Mouse (Mus musculus): Measurements from ENCODE around the gene Zbtb7a.
"Not testable (repeated sequence)": the region's sequence is repeated elsewhere in the genome, so short reads cannot be mapped to it uniquely, and the experiment has no call there.

Gene Zbtb7a

DNA sequence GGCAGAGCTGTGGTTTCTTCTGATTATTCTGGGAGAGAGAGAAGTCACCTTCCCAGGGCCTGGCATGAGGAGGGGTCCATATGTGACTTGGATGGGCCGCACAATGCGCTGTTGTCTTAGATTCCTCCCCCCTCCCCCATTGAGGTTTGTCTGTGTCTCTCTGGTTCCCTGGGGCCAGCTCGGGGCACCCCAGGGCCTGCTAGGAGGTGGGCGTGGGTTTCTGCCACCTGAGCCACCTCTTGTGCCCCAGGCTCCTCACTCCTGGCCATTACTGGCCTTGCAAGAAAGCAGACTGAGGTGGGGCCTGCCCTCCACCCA lies 4.5 kb downstream of the Zbtb7a start:
- DNase-seq = no peak

DNA sequence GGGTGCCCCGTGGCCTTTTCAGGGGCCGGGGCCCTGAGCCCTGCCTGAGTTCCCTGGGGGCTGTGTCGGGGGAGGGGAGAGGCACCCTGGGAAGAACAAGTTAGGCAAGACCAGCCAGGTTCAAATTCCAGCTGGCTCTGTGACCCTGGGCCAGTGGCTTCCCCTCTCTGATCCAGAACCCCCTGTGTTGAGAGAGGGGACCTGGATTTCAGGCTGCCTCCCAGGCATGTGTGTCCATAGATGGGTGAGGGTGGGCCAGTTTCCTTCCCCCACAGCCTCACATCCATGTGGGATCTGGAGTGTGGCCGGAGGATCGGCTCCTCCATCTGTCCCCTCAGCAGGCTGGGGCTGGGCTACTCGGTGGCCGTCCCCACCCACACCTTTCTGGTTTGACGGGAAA lies 5.0 kb downstream of the Zbtb7a start:
- DNase-seq = no peak

DNA sequence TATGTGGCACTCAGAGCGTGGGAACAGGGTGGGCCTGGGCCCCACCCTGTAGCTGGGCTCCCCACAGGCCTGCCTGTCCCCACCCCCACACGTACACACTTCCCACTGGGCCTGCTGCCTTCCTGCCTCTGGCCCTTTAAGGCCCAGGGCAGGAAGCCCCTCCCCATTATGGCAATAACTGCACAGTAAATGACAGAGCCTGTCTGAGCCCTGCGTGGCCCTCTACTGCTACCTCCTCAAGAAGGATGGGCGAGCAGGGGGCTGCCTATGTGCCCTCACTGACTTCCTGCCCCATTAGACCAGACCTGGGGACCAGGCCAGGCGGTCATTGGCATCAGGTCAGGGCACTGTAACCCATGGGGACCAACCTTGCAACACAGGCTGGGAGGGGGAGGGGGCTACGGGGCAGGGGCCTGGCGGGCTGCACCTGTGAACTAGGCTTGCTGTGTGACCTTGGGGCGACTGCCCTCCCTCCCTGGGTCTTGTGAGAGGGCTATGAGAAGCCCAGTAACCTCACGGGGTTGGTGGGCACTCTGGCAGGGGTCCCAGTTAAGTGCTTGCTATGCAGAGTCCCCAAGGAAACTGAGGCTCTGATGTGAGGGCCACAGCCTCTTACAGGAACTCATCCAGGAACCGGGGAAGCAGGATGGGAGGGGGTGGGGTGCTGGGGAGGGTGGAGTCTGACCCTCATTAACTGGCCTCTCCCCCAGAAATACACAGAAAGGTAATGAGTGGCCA lies 5.9 kb downstream of the Zbtb7a start:
- DNase-seq = peak in 1 of 2 experiments; percentile 40

DNA sequence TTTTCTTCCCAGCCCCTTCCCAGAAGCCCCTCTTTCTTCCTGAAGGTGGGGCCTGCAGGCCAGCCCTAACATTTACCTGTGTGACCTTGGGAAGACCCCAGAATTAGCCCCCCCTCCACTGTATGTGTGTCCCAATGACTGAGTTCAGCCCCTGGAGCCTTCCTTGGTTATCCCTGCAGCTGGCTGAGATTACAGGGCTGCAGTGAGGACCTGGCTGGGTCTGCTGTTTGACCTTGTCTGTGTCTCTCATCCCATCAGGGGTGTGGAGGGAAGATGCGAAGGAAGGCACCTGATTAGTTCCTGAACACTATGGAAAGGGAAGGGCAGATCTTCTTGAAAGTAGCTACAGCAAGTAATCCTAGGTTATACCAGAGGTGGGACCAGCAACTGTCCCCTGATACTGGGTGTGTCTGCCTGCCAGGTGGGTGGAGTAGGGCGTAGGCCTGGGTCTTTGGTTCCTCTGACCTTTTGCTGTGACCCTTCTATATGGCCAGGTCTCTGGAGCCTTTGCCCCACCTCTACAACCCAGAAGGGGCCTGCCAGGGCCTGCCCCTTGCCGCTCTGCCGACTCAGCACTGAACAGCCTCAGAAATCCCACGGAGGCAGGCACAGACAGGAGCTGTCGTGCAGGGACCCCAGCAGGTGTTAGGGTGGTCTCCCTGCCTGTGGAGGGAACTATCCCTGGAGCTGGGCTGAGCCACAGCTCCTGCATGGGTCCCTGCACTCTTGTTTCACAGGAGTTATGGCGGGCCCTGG lies 6.6 kb downstream of the Zbtb7a start:
- no peak for DNase-seq

DNA sequence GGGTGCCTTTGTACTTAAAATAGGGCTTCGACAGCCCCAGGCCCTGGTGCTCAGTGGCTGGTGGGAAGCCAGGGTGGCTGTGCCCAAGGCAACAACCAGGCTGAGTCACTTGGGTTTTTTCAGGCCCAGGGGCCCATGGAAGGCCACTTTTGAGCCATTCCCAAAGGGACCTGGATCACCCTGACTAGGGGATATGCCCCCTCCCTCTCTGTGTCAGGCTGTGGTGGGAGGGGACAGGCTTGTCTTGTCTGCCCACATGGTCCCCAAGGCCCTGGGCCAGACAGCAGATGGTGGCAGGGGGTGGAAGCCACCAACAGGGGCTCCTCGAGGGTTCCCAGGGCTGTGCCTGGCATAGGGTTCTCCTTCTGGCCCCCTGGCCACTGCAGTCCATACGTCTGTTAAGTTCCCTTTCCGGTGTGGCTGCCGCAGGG lies 7.5 kb downstream of the Zbtb7a start:
- no peak for DNase-seq

DNA sequence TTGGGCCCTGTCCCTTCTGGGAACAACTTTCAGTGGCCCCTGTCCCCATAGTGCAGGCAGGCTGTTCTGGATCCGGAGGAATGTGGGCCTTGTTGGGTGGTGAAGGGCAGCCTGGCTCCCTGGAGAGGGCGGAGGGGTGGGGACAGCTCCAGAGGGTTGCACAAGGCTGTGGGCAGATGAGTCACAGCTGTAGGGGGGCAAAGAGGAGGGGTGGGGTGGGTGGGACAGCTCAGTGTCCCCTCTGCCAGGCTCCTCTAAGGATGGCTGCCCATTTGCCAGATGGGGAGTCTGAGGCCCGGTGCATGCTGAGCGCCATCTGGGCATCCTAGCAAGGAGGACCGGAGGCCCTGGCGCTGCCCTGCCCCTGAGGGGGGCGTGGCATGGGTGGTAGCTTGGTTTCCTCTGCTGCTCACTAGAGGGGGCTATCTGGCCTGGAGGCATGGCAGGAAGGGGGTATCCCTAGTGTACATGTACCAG lies 8.2 kb downstream of the Zbtb7a start:
- DNase-seq = no peak

DNA sequence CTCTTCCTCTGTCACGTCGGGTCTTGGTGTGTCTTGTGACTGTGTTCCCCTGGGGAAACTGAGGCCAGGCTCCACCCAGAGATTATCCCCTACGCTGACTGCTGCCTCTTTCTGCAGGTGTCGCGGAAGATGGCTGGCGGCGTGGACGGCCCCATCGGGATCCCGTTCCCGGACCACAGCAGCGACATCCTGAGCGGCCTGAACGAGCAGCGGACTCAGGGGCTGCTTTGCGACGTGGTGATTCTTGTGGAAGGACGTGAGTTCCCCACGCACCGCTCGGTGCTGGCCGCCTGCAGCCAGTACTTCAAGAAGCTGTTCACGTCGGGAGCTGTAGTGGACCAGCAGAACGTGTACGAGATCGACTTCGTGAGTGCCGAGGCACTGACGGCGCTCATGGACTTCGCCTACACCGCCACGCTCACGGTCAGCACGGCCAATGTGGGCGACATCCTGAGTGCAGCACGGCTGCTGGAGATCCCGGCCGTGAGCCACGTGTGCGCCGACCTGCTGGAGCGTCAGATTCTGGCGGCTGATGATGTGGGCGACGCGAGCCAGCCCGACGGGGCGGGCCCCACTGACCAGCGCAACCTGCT lies 8.9 kb downstream of the Zbtb7a start:
- no peak for DNase-seq

DNA sequence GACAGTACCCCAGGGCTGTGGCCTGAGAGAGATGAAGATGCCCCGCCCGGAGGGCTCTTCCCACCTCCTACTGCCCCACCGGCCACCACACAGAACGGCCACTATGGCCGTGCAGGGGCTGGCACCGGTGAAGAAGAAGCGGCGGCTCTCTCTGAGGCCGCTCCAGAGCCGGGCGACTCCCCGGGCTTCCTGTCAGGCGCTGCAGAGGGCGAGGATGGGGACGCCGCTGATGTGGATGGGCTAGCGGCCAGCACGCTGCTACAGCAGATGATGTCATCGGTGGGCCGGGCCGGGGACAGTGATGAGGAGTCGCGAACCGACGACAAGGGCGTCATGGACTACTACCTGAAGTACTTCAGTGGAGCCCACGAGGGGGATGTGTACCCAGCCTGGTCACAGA lies 9.6 kb downstream of the Zbtb7a start:
- no peak for DNase-seq

DNA sequence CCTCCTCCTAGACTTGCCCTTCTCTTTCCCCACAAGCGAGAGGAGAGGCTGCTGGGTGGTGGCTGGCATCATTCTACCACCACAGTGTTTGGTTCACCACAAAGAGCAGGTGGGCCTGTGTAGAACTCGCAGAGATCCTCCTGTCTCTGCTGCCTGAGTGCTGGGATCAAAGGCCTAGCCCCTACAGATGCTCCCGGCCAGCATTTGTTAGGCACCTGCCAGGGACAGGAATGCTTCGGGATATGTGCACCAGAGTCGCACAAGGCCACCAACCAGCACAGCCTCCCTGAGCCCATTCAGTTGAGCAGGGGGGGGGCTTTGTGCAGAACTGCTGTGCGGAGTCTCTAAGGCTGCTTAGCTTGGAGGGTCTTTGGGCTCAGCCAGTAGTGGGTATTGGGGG lies 10.3 kb downstream of the Zbtb7a start:
- no peak for DNase-seq

DNA sequence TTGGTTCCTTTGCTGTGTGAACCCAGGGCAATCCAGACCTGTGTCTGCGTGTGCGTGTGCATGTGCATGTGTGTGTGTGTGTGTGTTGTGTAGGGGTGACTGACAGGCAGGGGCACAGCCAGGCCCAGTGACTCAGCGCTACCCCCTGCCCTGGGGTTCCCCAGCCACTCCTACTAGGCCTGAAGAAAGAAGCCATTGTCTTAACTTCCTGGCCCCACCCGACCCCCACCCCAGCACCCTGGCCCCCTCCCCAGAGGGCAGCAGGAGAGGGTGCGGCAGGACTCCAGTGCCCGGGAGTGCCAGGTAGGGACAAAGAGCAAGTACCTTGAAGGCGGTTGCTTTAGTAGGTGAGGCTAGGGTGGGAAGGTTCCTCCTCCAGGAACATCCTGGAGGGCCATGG lies 10.8 kb downstream of the Zbtb7a start:
- no peak for DNase-seq

DNA sequence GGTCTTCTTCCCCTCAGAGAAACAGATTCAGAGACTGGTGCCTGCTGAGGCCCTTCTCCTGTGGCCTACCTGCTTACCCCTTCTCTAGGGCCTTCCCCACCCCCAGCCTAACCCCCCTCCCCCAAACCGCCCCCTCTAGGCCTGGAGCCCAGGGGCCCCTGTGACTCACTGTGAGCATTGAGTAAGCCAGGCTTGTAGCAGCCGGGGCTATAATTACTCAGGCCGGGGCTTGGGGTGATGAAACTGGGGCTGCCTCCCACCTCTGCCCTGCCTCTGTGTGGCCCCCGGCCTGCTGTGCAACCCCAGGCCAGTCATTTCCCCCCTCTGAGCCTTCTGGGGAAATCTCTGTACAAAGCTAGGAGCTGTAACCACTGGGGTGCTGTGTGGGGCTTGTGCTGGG lies 11.3 kb downstream of the Zbtb7a start:
- DNase-seq = no peak

DNA sequence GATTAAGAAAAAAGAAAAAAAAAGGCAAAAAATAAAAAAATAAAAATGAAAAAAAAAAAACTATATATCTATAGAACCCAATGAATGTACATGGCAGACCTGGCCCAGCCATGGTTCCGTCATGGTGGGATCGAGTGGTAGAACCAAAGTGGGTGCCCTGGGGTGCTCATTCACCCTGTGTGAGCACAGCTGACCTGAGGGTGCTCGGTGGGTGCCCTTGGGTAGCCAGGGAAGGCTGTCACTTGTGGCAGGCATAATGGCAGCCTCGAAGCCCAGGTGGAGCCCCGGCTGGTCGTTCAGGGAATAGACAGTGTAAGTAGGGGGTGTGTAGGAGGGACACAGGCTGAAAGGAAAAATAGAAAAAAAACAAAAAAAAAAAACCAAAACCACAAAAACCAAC lies 16.2 kb downstream of the Zbtb7a start:
- DNase-seq = no peak

DNA sequence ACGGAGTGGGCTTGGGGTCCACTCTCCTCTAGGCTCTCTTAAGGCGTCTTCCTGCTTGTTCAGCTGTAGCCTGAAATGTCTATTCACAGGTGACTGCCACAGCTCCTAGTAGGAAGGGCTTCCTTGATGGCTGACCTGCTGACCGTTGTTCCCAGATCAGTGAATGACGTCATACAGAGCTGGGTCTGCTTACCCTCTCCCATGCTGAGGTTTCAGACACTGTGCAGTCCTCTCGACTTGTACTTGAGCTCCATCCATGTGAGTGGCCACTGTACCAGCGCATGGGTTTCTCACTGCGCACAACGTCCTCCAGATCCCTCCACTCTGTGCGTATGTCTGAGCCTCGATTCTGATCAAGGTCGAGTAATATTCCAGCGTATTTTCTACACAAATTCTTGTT lies 17.6 kb downstream of the Zbtb7a start:
- no peak for DNase-seq

DNA sequence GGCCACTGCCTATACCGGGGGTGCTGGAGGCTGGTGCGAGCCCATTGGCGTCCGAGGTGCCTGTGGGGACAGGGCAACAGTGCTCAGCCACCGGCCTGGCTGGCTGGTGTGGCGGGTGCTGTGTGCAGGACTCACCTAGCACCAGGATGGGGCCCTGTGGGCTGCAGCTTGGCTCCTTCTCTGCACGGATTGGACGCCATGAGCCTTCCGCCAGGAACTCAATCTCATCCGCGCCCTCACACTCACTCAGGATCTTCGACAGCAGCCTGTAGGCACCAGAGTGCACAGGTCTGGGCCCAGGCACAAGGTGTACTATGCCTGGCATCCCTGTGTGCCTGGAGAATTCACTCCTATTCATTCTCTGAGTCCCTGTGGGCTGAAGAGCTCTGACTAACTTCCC lies 19.3 kb downstream of the Zbtb7a start:
- DNase-seq = no peak

DNA sequence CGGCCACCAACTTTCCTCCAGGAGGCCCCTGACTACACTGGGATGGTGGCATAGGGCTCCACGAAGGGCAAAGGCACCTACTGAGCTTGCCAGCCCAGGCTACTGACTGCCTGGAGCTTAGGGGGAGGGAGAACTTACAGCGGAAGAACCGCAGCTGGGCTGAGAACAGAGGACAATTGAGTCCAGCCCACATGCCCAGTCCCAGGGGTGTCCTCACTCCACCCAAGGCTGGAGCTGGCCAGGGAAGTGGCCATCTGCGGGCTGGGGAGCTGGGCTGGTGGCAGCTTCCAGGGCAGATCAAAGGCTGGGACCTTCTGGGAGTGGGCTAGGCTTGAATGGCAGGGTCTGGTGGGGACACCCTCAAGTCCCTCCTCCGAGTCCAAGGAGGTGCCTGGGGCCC lies 19.7 kb downstream of the Zbtb7a start:
- no peak for DNase-seq

DNA sequence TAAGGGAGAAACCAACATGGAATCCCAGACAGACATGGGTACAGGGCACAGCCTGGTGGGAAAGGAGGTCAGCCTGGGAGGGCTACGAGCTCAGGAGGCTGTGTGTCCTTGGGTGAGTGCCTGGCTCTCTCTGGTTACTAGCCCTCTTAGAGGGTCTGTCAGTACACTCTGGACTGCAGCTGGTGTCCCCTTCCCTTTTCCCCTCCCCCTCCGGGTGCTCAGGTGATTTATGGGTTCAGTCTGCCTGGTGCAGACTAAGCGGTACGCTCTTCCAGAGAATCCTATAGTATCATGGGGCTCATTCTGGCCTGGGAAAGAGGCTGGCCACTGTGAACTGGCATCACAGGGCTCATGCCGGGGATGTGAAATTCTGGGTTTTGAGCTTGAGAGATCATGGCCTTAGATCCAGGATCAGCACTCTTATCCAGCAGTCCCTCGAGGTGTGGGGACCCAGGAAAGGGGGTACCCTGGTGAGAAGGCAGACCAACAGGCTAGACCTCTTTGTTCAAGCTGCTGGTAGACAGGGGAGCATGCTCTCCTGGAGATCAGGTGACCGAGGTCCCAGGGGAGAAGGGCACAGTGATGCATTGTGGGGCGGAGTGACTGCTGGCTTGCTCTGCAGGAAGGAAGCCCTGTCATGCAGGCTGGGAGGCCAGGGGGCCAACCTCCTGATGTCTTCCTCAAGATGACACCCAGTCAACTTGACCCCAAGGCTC lies 26.7 kb downstream of the Zbtb7a start:
- peak in 1 of 2 experiments; percentile 38 for DNase-seq

DNA sequence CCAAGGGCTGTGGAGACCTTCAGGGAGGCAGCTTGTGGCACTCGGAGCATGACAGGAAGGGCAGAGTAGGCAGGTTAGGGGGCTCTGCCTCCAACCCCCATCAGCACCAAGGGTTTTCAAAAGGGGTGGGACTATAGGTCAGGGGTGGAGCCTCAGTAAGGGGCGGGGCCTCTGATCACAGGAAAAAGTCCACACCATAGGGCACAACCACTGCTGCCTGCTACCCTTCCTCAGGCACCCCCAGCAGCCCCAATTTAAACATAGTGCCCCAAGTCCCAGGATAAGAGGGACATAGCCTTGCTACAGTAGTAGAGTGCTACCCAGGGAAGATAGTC lies 27.3 kb downstream of the Zbtb7a start:
- no peak for DNase-seq

DNA sequence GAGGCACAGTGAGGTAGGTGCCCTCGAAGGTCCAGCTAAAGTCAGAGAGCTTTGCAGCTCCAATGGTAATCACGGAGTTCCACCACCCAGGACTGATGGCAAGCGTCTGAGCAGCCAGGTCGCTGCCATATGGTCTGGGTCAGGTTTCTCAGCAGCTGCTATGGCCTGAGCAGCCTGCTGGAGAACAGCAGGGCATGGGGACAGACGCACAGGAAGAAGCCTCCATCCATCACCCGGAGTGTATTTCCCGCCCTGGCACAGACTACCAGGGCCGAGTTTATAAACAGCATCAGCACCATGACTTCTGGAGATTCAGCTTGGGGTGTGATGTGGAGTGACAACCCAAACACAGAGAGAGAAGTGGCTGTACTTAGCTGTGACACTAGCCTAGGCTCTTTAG lies 30.1 kb downstream of the Zbtb7a start:
- DNase-seq = no peak

DNA sequence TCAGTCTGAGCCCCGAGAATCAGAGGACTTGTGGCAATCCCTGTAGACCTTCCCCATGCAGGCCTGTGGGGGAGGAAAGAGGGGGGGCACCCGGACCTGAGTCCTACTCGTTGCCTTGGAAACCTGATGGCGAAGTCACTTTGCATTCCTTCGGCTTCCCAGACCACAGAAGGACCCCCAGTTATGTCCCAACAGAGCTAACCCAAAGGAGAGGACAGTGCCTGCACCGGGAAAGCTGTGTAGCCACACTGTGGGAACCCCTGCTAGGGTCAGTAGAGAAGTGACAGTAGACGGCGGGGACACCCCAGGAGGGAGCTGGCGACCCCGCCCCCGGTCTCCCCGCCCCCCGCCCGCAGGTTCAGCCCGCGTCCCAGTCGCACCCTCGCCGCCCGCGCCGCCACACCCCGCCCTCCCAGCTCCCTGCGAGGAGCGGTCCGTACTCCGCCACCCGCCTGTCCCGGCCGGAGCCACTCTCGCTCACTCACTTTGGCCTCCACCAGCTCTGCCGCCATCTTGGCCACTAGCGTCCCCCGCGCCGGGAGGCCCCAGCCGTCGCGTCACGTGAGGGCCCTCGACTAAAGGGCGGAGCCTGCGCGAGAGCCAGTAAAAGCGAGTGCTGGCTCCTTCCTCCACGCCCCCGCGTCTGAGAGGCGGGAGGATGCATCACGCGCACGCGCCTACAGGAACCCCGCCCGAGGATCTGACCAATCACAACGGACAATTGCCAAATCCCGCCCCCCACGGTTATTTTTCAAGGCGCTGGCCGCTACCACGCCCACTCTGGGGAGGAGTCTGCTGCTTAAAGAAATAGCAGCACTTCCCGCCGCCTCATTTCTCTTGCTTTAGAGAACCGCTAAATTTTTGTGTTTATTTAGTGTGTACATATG lies 32.4 kb downstream of the Zbtb7a start, which contains the start of gene Pias4:
Gene Pias4 (minus strand): TSS at position 724 of the 887 bp plus-strand sequence.
- DNase-seq = peak; percentile 99 to 100

DNA sequence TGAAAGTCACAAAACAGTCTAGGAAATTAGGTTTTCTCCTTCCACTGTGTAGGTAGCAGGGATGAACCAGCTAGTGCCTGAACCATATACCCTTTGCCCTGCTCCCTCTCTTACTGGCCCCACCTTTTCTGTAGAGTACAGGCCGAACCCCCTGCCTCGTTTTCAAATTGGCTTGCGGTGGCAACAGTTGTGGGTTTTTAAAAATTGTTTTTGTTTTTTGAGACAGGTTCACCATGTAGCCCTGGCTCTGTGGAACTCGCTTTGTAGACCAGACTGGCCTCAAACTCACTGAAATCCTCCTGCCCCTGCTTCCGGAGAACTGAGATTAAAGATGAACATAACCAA lies 33.0 kb downstream of the Zbtb7a start:
- DNase-seq = no peak

DNA sequence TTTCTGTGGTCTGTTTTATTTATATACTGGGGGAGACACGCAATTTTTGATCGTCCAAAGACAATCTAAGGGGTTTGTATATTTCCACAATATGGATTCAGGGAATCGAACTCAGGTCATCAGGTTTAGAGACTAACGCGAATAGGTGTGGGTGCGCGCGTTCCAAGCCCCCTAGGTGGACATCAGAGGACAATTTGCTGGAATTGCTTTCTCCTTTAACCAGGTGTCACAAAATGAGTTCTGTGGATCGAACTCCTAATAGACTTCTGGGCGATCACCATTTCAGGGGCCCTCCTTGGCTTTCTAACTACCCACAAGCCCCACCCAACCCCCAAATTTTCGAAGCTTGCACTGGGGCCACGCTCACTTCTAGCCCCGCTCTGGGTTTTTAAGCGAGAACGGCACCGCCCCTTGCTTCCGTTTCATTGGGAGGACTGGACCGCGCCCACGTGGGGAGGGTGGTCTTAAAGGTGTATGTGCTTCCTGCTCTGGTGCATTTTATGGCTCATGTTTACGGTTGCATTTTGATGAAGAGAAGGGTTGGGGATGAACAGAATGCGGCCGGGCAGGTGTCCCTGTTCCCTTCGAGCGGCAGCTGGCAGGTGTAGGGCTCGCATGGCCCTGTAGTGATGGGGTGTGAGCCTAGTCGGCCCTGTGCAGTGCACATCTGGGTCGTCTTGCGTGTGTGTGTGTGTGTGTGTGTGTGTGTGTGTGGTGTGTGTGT lies 33.7 kb downstream of the Zbtb7a start:
- peak; percentile 84 to 91 for DNase-seq

DNA sequence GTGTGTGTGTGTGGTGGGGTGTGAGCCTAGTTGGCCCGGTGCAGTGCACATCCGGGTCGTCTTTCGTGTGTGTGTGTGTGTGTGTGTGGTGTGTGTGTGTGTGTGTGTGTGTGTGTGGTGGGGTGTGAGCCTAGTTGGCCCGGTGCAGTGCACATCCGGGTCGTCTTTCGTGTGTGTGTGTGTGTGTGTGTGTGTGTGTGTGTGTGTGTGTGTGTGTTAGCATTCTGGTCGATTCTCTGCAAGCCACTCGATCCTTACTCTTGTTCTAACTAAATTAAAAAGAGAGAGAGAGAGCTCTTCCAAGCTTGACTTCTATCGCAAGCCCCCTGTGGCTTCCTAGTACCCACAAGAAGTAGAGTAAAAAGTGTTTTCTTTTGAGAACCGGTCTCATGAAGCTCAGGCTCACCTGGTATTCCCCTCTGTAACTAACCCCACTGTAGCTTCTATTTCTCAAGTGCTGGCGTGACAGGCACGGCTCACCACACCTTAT lies 34.4 kb downstream of the Zbtb7a start:
- DNase-seq = not testable (repeated sequence)

Data from thymus, adult 18-20 months (tissue).